Mouse (Mus musculus): ENCODE results near the gene Pnpla5.

The Pnpla5 gene

DNA sequence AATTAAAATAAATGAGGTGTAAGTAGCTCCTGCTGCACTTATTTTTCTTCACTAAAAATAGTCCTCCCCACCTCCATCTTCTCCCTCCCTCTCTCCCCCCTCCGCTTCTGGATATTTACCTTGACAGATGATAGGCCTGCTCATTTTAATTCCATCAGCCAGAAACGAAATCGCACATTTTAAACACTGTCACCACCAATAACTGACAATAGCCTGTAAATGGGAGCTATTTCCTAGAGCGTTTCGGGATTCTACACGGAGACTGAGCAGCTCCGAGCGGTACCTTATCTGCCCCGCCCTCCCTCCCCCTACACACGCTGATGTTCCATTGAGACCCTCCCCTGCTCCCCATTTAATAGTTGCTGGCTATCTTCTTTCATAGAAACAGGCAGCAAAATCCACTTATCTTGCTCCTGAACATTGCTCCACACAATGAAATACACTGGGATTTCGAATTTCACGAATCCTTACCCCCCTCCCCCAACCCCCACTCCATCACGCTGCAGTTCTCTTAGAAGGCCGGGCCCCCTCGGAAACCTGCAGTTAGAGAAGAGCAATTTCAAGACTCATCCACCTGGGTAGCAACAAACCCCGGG, 53.4 kb downstream of the Pnpla5 start:
- DNase-seq (ENCODE audit: extremely low spot score) = no peak

DNA sequence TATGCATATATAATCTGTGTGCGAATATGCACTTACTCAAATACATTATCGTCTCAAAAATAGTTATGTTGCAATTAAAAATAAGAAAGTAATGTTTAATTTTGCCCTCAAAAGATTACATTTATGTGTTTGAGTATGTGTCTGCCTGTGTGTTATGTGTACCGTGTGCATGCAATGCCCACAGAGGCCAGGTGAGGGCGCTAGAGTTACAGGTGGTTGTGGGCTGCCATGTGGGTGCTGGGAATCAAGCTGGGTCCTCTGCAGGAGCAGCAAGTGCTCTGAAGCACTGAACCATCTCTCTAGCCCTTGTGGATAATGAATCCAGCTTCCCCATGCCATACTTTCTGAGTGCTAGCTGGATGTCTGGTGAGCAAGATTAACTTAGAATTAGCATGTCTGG, 57.3 kb downstream of the Pnpla5 start:
- DNase-seq (ENCODE audit: extremely low spot score) = no peak

DNA sequence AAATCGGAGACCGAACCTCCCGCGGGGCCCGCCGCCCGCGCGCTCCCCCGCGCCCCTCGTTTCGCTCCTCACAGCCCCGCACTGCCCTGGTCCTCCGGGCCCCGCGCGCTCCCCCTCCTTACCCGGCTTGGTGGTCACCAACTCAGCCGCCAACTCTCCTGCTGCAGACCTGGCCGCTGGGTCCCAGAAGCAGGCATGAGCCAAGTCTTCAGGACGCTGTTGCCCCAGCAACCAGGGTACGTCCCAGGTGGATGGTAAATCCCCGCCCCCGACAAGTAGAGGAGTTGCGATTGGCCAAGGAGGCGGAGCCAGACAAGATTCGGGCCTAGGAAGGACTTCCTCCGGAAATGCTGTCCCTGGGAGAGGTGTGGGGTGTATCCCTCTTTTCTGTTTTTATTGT, 57.8 kb downstream of the Pnpla5 start, which contains the start of gene Efcab6:
Efcab6 (minus strand) TSS at position 240 of the 400 bp plus-strand sequence.
- peak; percentile 45 for DNase-seq (ENCODE audit: extremely low spot score)
